Mouse (Mus musculus) kidney, postnatal 25 days (tissue): Measurements from ENCODE around the gene Sdk1.

ENCODE experiments used
- DNase-seq, 2 experiments: peaks; one replicate each; pipeline ENCODE4 v3.0.0; 2021; ENCODE audit warnings: mixed read lengths in 2 of 2

The Sdk1 gene

GRCm38 (mm10) chr5:141646621-141647020 is 405.3 kb downstream of the Sdk1 start:
- no peak for DNase-seq

GRCm38 (mm10) chr5:141649831-141650375 is 408.6 kb downstream of the Sdk1 start:
- DNase-seq, result no peak

GRCm38 (mm10) chr5:141651690-141652377 is 410.5 kb downstream of the Sdk1 start:
- DNase-seq, result no peak

- DNase-seq, result no peak
Observed at GRCm38 (mm10) chr5:141676371-141676770, 435.1 kb downstream of the Sdk1 start.

DNA sequence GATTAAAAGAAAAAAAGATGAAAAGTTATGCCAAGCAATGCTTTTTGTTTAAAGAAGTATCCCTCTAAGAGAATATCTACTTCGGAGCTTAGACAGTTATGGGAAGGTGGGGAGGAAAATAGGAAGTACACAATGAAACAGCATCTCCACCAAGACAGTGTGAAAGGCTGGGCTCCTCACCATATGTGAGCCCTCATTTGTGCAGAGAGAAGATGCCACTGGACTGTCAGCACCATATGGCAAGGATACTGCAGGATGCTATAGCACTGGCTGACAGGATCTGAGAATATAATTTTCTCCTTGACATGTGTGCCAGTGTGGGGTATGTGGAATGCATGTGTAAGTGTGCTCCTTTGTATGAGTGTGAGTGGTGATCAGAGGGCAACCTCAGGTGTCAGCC is 435.7 kb downstream of the Sdk1 start:
- no peak for DNase-seq

DNA sequence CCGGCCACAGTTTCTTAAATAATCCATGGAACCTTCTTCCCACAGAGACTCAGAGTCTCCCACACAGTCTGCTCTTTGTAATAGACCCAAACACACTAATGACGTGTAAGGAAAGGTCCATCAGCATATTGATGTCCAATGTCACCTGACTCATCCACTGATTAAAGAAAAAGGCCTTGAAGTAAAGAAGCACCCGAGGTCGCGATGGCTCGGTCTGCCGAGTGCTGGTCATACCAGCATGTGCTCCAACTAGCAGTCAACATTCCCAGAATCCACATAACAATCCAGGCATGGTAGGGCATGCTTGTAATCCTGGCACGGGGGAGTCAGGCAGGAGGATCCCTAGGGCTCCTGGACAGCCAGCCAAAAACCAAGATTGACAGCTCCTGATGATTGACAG is 436.6 kb downstream of the Sdk1 start:
- DNase-seq, result no peak

DNA sequence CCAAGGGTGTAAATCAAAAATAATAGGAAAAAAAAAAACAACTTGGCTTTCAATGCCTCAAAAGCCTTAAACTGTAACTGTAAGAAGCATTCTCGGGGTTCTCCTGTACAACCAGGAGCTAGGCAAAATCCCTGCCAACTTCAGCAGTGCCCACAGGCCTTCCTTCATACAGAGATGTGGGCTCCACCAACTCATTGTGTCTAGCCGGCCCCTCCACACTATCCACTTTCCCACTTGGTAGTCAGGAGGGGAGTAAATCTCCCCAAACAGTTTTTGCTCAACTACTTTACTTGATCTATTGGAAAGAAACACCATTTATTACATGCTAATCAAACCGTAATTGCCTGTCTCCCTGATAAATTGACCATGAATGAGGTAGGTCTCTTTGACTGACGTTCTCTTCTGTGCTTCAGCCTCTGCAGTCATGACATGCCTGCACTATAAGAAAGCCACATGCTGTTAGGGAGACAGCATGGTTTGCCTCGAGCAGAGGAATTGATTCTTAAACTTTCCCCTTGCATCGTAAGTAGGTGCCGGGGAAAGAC is 445.7 kb downstream of the Sdk1 start:
- no peak for DNase-seq

GRCm38 (mm10) chr5:141689442-141690105 is 448.3 kb downstream of the Sdk1 start:
- no peak for DNase-seq

DNA sequence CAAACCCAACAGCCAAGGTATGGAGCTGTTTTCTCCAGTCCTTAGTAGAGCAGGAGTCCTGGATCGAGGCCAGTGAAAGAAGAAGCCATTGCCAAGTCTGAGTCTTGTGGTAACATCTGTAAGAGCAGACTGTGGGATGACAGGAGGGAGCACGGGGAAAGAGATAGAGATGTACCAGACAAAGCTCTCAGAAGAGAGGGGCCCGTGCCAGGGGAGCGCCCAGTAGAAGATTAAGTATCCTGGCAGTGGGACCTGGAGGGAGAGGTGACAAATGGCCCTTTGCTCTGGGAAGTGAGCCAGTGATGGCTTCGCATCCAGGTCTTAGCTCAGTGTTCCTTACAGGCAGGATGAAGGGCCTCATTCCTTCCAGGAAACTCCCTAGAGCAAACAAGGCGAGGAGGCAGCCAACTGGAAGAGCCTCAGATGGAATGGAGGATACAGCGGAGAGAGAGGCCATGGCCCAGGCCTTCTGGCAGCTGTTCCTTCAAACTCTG is 450.2 kb downstream of the Sdk1 start:
- peak; percentile 60 to 84 for DNase-seq

DNA sequence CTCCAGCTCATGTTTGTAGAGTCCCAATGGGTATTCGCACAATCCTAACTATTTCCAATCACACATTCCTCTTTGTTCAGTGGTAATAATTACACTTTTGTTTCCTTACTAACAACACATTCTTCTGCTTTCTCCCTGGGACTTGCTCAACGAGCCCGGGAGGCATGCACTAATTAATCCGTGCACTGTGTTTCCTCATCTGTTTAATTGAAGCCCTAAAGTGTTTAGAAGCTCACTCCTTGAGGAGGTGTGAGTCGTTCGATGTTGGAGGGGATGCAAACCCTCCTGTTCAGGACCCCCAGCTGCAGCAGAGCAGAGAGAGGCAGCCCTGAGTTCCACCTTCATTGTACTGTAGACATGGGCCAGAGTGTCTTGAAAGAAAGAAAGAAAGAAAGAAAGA is 452.4 kb downstream of the Sdk1 start:
- no peak for DNase-seq

- no peak for DNase-seq
Observed at GRCm38 (mm10) chr5:141694901-141695300, 453.6 kb downstream of the Sdk1 start.

DNA sequence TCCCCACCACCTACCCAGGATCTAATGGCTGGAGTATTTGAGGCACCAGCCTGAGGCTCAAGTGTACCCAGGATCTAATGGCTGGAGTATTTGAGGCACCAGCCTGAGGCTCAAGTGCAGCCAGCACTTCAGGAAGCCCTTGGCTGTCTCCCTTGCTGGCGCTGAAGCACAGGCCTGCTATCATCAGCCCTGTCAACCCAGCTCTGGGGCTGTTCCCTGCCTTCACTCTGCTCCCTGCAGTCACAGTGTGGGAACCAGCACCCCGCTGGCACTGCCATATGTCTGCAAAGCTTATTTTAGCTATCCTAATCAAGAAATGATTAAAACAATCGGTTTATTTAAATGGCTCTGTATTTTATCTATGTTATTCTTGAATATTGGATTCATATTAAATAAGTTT is 457.1 kb downstream of the Sdk1 start:
- no peak for DNase-seq

DNA sequence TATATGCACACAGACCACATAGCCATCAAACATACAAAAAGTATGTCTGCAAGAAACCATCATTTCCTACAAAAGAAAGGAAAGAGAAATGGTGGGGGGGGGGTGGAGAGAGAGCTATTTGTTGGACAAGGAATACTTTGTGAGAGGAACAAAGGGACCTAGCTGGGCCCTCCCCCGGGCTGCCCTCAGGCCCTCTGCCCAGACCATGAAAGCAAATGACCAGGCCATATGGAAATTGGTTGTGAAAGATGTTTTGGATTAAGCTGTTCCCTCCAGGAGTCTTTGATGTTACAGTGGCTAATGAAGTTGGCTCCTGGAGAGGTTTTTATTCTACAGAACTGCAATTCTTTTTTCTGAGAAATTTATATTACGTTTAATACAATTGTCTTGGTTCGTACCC is 479.5 kb downstream of the Sdk1 start:
- DNase-seq, result no peak

DNA sequence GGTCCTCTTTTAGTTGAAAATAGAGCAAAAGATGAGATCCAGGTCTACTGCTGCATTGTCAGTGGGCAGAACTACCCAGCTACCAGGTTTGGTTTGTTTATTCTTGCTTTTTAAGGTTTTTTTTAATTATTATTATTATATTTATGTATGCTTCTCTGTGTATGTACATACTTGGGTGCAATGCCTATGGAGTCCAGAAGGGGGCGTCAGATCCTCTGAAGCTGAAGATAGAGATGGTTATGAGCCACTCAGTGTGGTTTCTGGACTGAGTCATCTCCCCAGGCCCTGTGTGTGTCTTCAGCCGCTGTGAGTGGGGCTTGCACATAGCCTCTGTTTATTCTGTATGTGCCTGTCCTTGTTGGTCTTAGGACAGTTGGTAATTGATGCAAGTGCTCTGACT is 486.7 kb downstream of the Sdk1 start:
- no peak for DNase-seq

- no peak for DNase-seq
Observed at GRCm38 (mm10) chr5:141730006-141730405, 488.7 kb downstream of the Sdk1 start.

- peak in 1 of 2 experiments; percentile 7 for DNase-seq
Observed at GRCm38 (mm10) chr5:141738725-141739124, 497.4 kb downstream of the Sdk1 start.

GRCm38 (mm10) chr5:141748793-141749192 is 507.5 kb downstream of the Sdk1 start:
- DNase-seq, result no peak

DNA sequence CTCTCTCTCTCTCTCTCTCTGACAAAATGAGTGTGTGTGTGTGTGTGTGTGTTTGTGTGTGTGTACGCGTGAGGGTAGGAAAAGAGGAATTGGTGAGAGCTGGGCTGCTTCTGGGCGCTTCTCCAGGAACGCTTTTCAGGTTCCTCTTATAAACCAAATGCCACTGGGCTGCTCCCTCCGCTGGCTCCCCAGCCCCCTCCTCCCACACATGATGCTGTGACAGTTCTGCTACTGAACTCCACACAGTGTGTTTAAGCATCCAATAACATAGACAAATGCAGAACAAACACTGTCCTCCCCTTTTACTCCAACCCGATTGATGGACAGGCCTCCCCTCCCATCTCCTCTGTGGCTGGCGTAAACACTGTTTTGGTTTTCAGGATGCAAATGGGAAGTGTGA is 513.0 kb downstream of the Sdk1 start:
- peak in 1 of 2 experiments; percentile 3 for DNase-seq

GRCm38 (mm10) chr5:141758885-141759284 is 517.6 kb downstream of the Sdk1 start:
- no peak for DNase-seq

GRCm38 (mm10) chr5:141764111-141764510 is 522.8 kb downstream of the Sdk1 start:
- DNase-seq, result no peak

- no peak for DNase-seq
Observed at GRCm38 (mm10) chr5:141768761-141769515, 527.6 kb downstream of the Sdk1 start.

DNA sequence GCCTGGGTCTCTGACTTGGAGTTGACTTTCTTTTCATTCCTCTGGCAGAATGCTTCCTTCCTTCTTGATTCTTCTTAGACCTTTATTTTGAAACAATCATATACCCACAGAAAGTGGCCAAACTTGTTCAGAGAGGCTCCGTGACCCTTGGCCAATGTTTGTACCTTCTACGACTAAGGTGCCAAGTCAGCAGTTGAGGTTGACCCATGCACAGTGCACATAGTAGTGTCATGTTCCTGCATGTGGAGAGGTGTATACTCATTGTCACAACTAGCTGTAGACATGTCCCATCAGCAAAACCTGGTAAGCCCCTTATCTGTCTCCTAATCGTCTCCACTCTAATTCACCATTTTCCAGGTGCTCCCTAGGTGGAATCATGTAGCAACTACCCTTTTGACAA is 530.2 kb downstream of the Sdk1 start:
- peak; percentile 14 to 60 for DNase-seq

- DNase-seq, result no peak
Observed at GRCm38 (mm10) chr5:141778231-141778630, 536.9 kb downstream of the Sdk1 start.
